Mouse (Mus musculus) heart, adult 2 months (tissue): ENCODE results near the gene Rgs16. TPM values are rescaled to one million over a fixed set of nuclear protein-coding genes. Genes with fewer than 3 reads are reported as not detected.

Source experiments
- DNase-seq, 2 experiments: peaks; one replicate each; pipeline ENCODE4 v3.0.0; 2021
- H3K27ac ChIP-seq: fragments of 200-600 bp; 2 replicates; pipeline ENCODE4 v1.8.1; 2022
- H3K27me3 ChIP-seq: fragments of 200-500 bp; 2 replicates; pipeline ENCODE4 v1.6.1; 2012; ENCODE audit warnings: mild to moderate bottlenecking, low read length, inconsistent platforms, mixed read lengths; ENCODE audit not compliant: control insufficient read depth, insufficient read depth
- H3K36me3 ChIP-seq: fragments of 200-500 bp; 2 replicates; pipeline ENCODE4 v1.6.1; 2012; ENCODE audit warnings: low read length, inconsistent platforms; ENCODE audit not compliant: control insufficient read depth, insufficient read depth
- H3K4me1 ChIP-seq: fragments of 200-500 bp; 2 replicates; pipeline ENCODE4 v1.6.1; 2011; ENCODE audit warnings: low read length; ENCODE audit not compliant: control insufficient read depth, insufficient read depth
- H3K4me3 ChIP-seq: fragments of 200-600 bp; 2 replicates; pipeline ENCODE4 v1.8.1; 2022
- H3K79me2 ChIP-seq: fragments of 200-500 bp; replicated peaks from 2 replicates; pipeline ENCODE4 v1.6.1; 2012; ENCODE audit warnings: mild to moderate bottlenecking, inconsistent platforms, low read length, moderate library complexity, mixed read lengths; ENCODE audit not compliant: control insufficient read depth, insufficient read depth
- H3K9ac ChIP-seq: fragments of 200-500 bp; 2 replicates; pipeline ENCODE4 v1.6.1; 2012; ENCODE audit warnings: low read depth, mild to moderate bottlenecking, control low read depth, inconsistent platforms, low read length, mixed read lengths
- CTCF ChIP-seq: fragments of 200-600 bp; IDR thresholded peaks from 2 replicates; pipeline ENCODE4 v1.8.1; 2022; ENCODE audit warnings: antibody characterized with exemption, mild to moderate bottlenecking, moderate library complexity
- EP300 ChIP-seq: fragments of 200-500 bp; IDR thresholded peaks from 2 replicates; pipeline ENCODE4 v1.6.1; 2011; ENCODE audit warnings: low read depth, low read length, control low read depth; ENCODE audit not compliant: insufficient read depth
- POLR2A ChIP-seq: fragments of 200-500 bp; IDR thresholded peaks from 2 replicates; pipeline ENCODE4 v1.6.1; 2011; ENCODE audit warnings: mild to moderate bottlenecking, low read depth, low read length, control low read depth; ENCODE audit not compliant: insufficient read depth
- WGBS: fragments of 180-500 bp; shearing (Covaris S2); methylation state at CpG from one replicate; pipeline ENCODE4 v1.1.7; 2018; 5-methylcytosine and 5-hydroxymethylcytosine counted together
- intact Hi-C: fragments of 180-260 bp; cut with DNase I; formaldehyde crosslinking; loops from one replicate; pipeline ENCODE4 v1.15.1; 2025
- polyA plus RNA-seq: library from polyadenylated mRNA; depleted of rRNA; stranded (reverse); fragments of >200 nt; gene quantifications from 2 replicates; pipeline ENCODE4 v1.2.3, GENCODE M21; 2012
- total RNA-seq, 2 experiments: library from RNA; stranded (reverse); gene quantifications; 2 replicates each; pipeline ENCODE4 v1.2.3; 2021

The Rgs16 gene
- total and polyA plus RNA-seq, 3 experiments: 0.80 to 1.9 (median 1.4) TPM

- TF ChIP-seq POLR2A: no peak
- H3K4me1 ChIP-seq: no peaks in the 10 kb centered on the region
- H3K27ac ChIP-seq: no peak overlapping the region
- intact Hi-C loops: no loop called here
- 89% methylated on average over 1 of the region's 1 CpGs for WGBS
- DNase-seq: no peak
- H3K9ac ChIP-seq: no peak overlapping the region
- H3K4me3 ChIP-seq: no peak overlapping the region
- no peaks in the 10 kb centered on the region for H3K27me3 ChIP-seq
- H3K79me2 ChIP-seq: no peaks in the 10 kb centered on the region
- H3K36me3 ChIP-seq: no peaks in the 10 kb centered on the region
Measured at GRCm38 (mm10) chr1:153770776-153771167, 30.6 kb downstream of the Rgs16 start.

DNA sequence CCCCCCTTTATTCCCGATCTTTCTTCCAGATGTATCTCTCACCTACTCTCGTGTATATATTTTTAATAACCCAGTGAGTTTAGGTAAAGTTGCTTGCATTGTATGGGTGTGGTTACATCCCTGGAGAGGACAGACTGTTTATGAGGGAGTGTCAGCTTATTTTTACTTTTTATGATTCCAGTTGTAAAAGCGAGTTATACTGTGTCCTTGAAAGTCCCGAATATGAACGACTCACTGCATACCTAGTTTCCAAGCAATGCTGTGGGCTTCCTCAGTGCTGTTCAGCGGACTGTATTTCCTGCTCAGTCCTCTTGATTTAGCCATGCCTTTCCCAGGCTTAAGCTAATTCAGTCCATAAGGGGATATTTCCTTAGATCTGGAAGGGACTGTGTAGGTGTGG is 35.0 kb downstream of the Rgs16 start:
- 69% methylated on average over 6 of the region's 6 CpGs for WGBS
- Histone ChIP-seq H3K4me1 (no peaks in the 10 kb centered on the region), H3K27ac (no peak overlapping the region), H3K27me3 (no peaks in the 10 kb centered on the region), H3K9ac (no peak overlapping the region), H3K79me2 (no peaks in the 10 kb centered on the region), H3K36me3 (no peaks in the 10 kb centered on the region), H3K4me3 (no peak overlapping the region)
- intact Hi-C loops: no loop called here
- no peak for TF ChIP-seq EP300
- no peak for TF ChIP-seq POLR2A
- no peak for TF ChIP-seq CTCF
- DNase-seq: no peak

DNA sequence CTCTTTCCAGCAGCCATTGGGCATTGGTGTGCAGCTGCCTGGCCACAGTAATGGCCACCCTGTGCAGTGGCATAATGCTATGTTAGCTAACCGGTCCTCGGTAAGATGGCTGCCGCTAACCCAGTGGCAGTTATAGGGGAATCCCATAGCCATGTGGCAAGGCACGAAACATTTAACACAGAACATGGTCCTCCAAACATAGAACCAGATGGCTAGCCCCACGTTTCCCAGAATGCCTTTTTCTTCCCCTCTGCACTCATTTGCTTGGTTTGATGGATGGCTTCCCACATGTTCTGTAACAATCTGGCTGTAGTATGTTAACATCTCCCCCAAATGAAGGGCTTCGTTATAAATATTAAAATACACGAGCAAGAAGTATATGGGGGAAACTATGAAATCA is 36.1 kb downstream of the Rgs16 start:
- intact Hi-C loops: no loop called here
- no peak overlapping the region for H3K9ac ChIP-seq
- TF ChIP-seq POLR2A (no peak), CTCF (no peak), EP300 (no peak)

GRCm38 (mm10) chr1:153778205-153778604 is 38.1 kb downstream of the Rgs16 start:
- H3K27ac ChIP-seq: no peak overlapping the region
- DNase-seq: no peak
- no peaks in the 10 kb centered on the region for H3K27me3 ChIP-seq
- H3K4me3 ChIP-seq: no peak overlapping the region
- intact Hi-C loops: no loop called here
- TF ChIP-seq EP300 (no peak), POLR2A (no peak), CTCF (no peak)
- no peaks in the 10 kb centered on the region for H3K4me1 ChIP-seq
- WGBS: 84% methylated on average over 10 of the region's 10 CpGs
- no peaks in the 10 kb centered on the region for H3K79me2 ChIP-seq
- H3K36me3 ChIP-seq: no peaks in the 10 kb centered on the region
- H3K9ac ChIP-seq: no peak overlapping the region

More for the DNA sequence above, 36.1 kb downstream of the Rgs16 start:
- Histone ChIP-seq H3K27ac (no peak overlapping the region), H3K4me3 (no peak overlapping the region), H3K36me3 (no peaks in the 10 kb centered on the region), H3K27me3 (no peaks in the 10 kb centered on the region), H3K79me2 (no peaks in the 10 kb centered on the region), H3K4me1 (no peaks in the 10 kb centered on the region)
- no peak for DNase-seq
- WGBS: 90% methylated on average over 7 of the region's 7 CpGs

GRCm38 (mm10) chr1:153783339-153783738 is 43.2 kb downstream of the Rgs16 start:
- DNase-seq: no peak
- Histone ChIP-seq H3K79me2 (no peaks in the 10 kb centered on the region), H3K27me3 (no peaks in the 10 kb centered on the region), H3K9ac (no peak overlapping the region), H3K4me1 (no peaks in the 10 kb centered on the region), H3K27ac (no peak overlapping the region), H3K36me3 (no peaks in the 10 kb centered on the region), H3K4me3 (no peak overlapping the region)
- intact Hi-C loops: no loop called here
- TF ChIP-seq EP300 (no peak), CTCF (no peak), POLR2A (no peak)
- 47% methylated on average over 1 of the region's 1 CpGs for WGBS

DNA sequence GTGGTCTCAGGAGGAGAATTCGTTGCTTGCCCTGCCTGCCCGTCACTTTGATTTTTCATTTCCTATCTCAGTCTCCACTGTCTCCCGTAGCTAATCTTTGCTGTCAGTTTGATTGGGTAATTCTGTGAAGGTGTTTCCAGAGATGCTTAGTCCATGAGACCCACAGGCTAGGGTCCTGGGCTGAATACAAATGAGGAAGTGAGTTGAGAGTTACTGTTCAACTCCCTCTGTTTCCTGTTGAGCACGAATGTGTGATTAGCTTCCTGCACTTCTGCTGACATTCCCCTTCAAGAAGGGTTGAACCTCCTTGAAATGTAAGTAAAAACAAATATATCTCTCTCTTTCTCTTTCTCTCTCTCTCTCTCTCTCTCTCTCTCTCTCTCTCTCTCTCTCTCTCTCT is 45.5 kb downstream of the Rgs16 start:
- Histone ChIP-seq H3K4me1 (no peaks in the 10 kb centered on the region), H3K27me3 (no peaks in the 10 kb centered on the region), H3K9ac (no peak overlapping the region), H3K79me2 (no peaks in the 10 kb centered on the region), H3K27ac (no peak overlapping the region), H3K36me3 (no peaks in the 10 kb centered on the region), H3K4me3 (no peak overlapping the region)
- TF ChIP-seq POLR2A: no peak
- TF ChIP-seq CTCF: no peak
- no peak for TF ChIP-seq EP300
- 41% methylated on average over 4 of the region's 4 CpGs for WGBS
- intact Hi-C loops: no loop called here
- DNase-seq: no peak

DNA sequence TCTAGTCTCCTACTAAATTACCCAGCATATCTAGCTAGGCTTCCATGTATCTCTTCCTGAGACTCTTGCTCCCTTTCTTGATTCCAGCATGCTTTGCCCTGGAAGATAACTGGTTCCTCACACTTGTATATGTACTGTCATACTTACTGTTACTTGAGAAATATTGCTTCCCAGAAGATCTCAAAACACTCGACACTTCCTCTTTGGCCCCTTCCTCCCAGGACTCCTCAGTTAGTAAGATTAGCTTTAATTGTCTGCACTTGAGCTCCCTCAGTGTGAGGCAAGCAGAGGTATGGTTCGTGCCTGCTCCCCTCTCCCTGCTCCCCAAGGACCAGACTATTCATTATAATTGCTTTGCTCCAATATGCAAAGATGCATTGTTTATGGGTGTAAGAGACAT is 50.6 kb downstream of the Rgs16 start:
- H3K4me3 ChIP-seq: no peak overlapping the region
- H3K79me2 ChIP-seq: no peaks in the 10 kb centered on the region
- DNase-seq: no peak
- H3K27ac ChIP-seq: no peak overlapping the region
- no peaks in the 10 kb centered on the region for H3K36me3 ChIP-seq
- intact Hi-C loops: no loop called here
- TF ChIP-seq CTCF (no peak), POLR2A (no peak), EP300 (no peak)
- H3K27me3 ChIP-seq: no peaks in the 10 kb centered on the region
- H3K4me1 ChIP-seq: no peaks in the 10 kb centered on the region
- no peak overlapping the region for H3K9ac ChIP-seq
- WGBS: 49% methylated on average over 2 of the region's 2 CpGs
